Mouse (Mus musculus) intestine, embryonic 16.5 days (tissue): Measurements from ENCODE around the gene Smpd4. TPM values are rescaled to one million over a fixed set of nuclear protein-coding genes. Genes with fewer than 3 reads are reported as not detected.
A peak's percentile ranks its signal among the peaks of the same experiment; 100 is the strongest.

Source experiments
- ATAC-seq: fragments of 200-750 bp; cut with Nextera tagmentation; 2 replicates; pipeline ENCODE4 v1.8.0; 2017; ENCODE audit warnings: moderate TSS enrichment, moderate library complexity
- H3K27ac ChIP-seq: fragments of 300-500 bp; sonication (generic); 2 replicates; pipeline ENCODE4 v1.5.1; 2014; ENCODE audit warnings: mild to moderate bottlenecking, low read length
- H3K27me3 ChIP-seq: fragments of 300-500 bp; sonication (generic); replicated peaks from 2 replicates; pipeline ENCODE4 v1.6.1; 2014; ENCODE audit warnings: low read length, control low read depth, mixed read lengths; ENCODE audit not compliant: control insufficient read depth, insufficient read depth
- H3K36me3 ChIP-seq: fragments of 300-500 bp; sonication (generic); 2 replicates; pipeline ENCODE4 v1.6.1; 2014; ENCODE audit warnings: low read length, control low read depth; ENCODE audit not compliant: control insufficient read depth, insufficient read depth
- H3K4me1 ChIP-seq: fragments of 300-500 bp; sonication (generic); 2 replicates; pipeline ENCODE4 v1.6.1; 2014; ENCODE audit warnings: low read length, control low read depth, mixed read lengths; ENCODE audit not compliant: control insufficient read depth, insufficient read depth
- H3K4me2 ChIP-seq: fragments of 300-500 bp; sonication (generic); 2 replicates; pipeline ENCODE4 v1.6.1; 2014; ENCODE audit warnings: low read depth, low read length, control low read depth
- H3K4me3 ChIP-seq: fragments of 300-500 bp; sonication (generic); 2 replicates; pipeline ENCODE4 v1.5.1; 2014; ENCODE audit warnings: mild to moderate bottlenecking, low read length
- H3K9ac ChIP-seq: fragments of 300-500 bp; sonication (generic); 2 replicates; pipeline ENCODE4 v1.6.1; 2014; ENCODE audit warnings: low read depth, low read length
- H3K9me3 ChIP-seq: fragments of 300-500 bp; sonication (generic); 2 replicates; pipeline ENCODE4 v1.6.1; 2016; ENCODE audit warnings: low read length, control low read depth; ENCODE audit not compliant: control insufficient read depth
- WGBS: fragments of 180-500 bp; shearing (Covaris S2); extraction: QIAGEN DNeasy Blood & Tissue Kit; methylation state at CpG from one replicate; pipeline ENCODE4 v1.1.7; 2014; 5-methylcytosine and 5-hydroxymethylcytosine counted together
- polyA plus RNA-seq: library from polyadenylated mRNA; unstranded; fragments of >200 nt; fragmentation: Nextera tagmentation; extraction: Ambion mirVana; gene quantifications from 2 replicates; pipeline ENCODE4 v1.2.1, GENCODE M21; 2015

Smpd4 gene
- polyA plus RNA-seq, 1 experiment from 2014 or later, result 24.9 TPM

- H3K36me3 ChIP-seq, result peaks cover 12% of the 10 kb centered on the region; the same call in 1 of the 2 replicates
- H3K4me1 ChIP-seq, result no peaks in the 10 kb centered on the region
- H3K27ac ChIP-seq, result no peak overlapping the region
- no peaks in the 10 kb centered on the region for H3K9me3 ChIP-seq
- no peaks in the 10 kb centered on the region for H3K27me3 ChIP-seq
- H3K9ac ChIP-seq, result no peak overlapping the region
- H3K4me2 ChIP-seq, result no peak overlapping the region
- 76% methylated on average over 8 of the region's 8 CpGs for WGBS
- no peak overlapping the region for H3K4me3 ChIP-seq
- ATAC-seq, result no peak
Observed at GRCm38 (mm10) chr16:17633481-17634181, 14.5 kb downstream of the Smpd4 start.

GRCm38 (mm10) chr16:17636904-17637303, 17.8 kb downstream of the Smpd4 start:
- Histone ChIP-seq H3K27me3 (no peaks in the 10 kb centered on the region), H3K9me3 (no peaks in the 10 kb centered on the region), H3K4me1 (no peaks in the 10 kb centered on the region), H3K4me3 (no peak overlapping the region), H3K4me2 (no peak overlapping the region), H3K27ac (no peak overlapping the region), H3K36me3 (peaks cover 15% of the 10 kb centered on the region), H3K9ac (no peak overlapping the region)
- WGBS, result 88% methylated on average over 2 of the region's 2 CpGs
- ATAC-seq, result no peak

GRCm38 (mm10) chr16:17637610-17638009, 18.5 kb downstream of the Smpd4 start:
- Histone ChIP-seq H3K4me2 (no peak overlapping the region), H3K4me1 (no peaks in the 10 kb centered on the region), H3K27ac (no peak overlapping the region), H3K9ac (no peak overlapping the region), H3K36me3 (peaks cover 21% of the 10 kb centered on the region), H3K4me3 (no peak overlapping the region), H3K27me3 (no peaks in the 10 kb centered on the region), H3K9me3 (no peaks in the 10 kb centered on the region)
- peak; percentile 41; the same call in 1 of the 2 replicates for ATAC-seq
- 78% methylated on average over 2 of the region's 2 CpGs for WGBS

- Histone ChIP-seq H3K9ac (no peak overlapping the region), H3K9me3 (no peaks in the 10 kb centered on the region), H3K4me3 (no peak overlapping the region), H3K36me3 (peaks cover 22% of the 10 kb centered on the region), H3K27me3 (no peaks in the 10 kb centered on the region), H3K27ac (no peak overlapping the region), H3K4me2 (no peak overlapping the region), H3K4me1 (no peaks in the 10 kb centered on the region)
- ATAC-seq, result peak; percentile 79
- 84% methylated on average over 9 of the region's 9 CpGs for WGBS
Observed at GRCm38 (mm10) chr16:17638036-17638628, 19.0 kb downstream of the Smpd4 start.

- H3K9ac ChIP-seq, result no peak overlapping the region
- H3K27me3 ChIP-seq, result no peaks in the 10 kb centered on the region
- ATAC-seq, result no peak
- no peak overlapping the region for H3K27ac ChIP-seq
- no peak overlapping the region for H3K4me3 ChIP-seq
- no peak overlapping the region for H3K4me2 ChIP-seq
- no peaks in the 10 kb centered on the region for H3K9me3 ChIP-seq
- WGBS, result 87% methylated on average over 3 of the region's 3 CpGs
- H3K4me1 ChIP-seq, result no peaks in the 10 kb centered on the region
- peaks cover 22% of the 10 kb centered on the region for H3K36me3 ChIP-seq
Observed at GRCm38 (mm10) chr16:17639081-17639480, 19.9 kb downstream of the Smpd4 start.

GRCm38 (mm10) chr16:17639951-17640350, 20.8 kb downstream of the Smpd4 start:
- no peak for ATAC-seq
- 88% methylated on average over 6 of the region's 6 CpGs for WGBS
- Histone ChIP-seq H3K27me3 (no peaks in the 10 kb centered on the region), H3K36me3 (peaks cover 22% of the 10 kb centered on the region), H3K9me3 (no peaks in the 10 kb centered on the region), H3K9ac (no peak overlapping the region), H3K27ac (no peak overlapping the region), H3K4me1 (no peaks in the 10 kb centered on the region), H3K4me2 (no peak overlapping the region), H3K4me3 (no peak overlapping the region)

GRCm38 (mm10) chr16:17640706-17641105, 21.6 kb downstream of the Smpd4 start:
- WGBS, result 92% methylated on average over 9 of the region's 9 CpGs
- Histone ChIP-seq H3K4me2 (no peak overlapping the region), H3K4me1 (no peaks in the 10 kb centered on the region), H3K36me3 (peaks cover 22% of the 10 kb centered on the region), H3K4me3 (no peak overlapping the region), H3K27ac (no peak overlapping the region), H3K27me3 (no peaks in the 10 kb centered on the region), H3K9me3 (no peaks in the 10 kb centered on the region), H3K9ac (no peak overlapping the region)
- ATAC-seq, result no peak

- H3K27me3 ChIP-seq, result no peaks in the 10 kb centered on the region
- peaks cover 22% of the 10 kb centered on the region for H3K36me3 ChIP-seq
- H3K4me3 ChIP-seq, result no peak overlapping the region
- no peak overlapping the region for H3K9ac ChIP-seq
- no peaks in the 10 kb centered on the region for H3K4me1 ChIP-seq
- ATAC-seq, result no peak
- WGBS, result 86% methylated on average over 6 of the region's 6 CpGs
- no peak overlapping the region for H3K4me2 ChIP-seq
- no peak overlapping the region for H3K27ac ChIP-seq
- H3K9me3 ChIP-seq, result no peaks in the 10 kb centered on the region
Observed at GRCm38 (mm10) chr16:17641301-17641700, 22.1 kb downstream of the Smpd4 start.

GRCm38 (mm10) chr16:17642311-17642710, 23.2 kb downstream of the Smpd4 start:
- H3K27me3 ChIP-seq, result no peaks in the 10 kb centered on the region
- H3K27ac ChIP-seq, result no peak overlapping the region

More at GRCm38 (mm10) chr16:17642311-17642710, 23.2 kb downstream of the Smpd4 start:
- 78% methylated on average over 8 of the region's 8 CpGs for WGBS
- Histone ChIP-seq H3K9me3 (no peaks in the 10 kb centered on the region), H3K9ac (no peak overlapping the region), H3K4me1 (peaks cover 7% of the 10 kb centered on the region; the same call in 1 of the 2 replicates), H3K4me3 (no peak overlapping the region), H3K36me3 (peaks cover 22% of the 10 kb centered on the region), H3K4me2 (no peak overlapping the region)
- ATAC-seq, result no peak
